Mouse (Mus musculus) intestine, embryonic 14.5 days (tissue): ENCODE data around the gene Piga. TPM values are rescaled to one million over a fixed set of nuclear protein-coding genes. Genes with fewer than 3 reads are reported as not detected.

Source experiments
- polyA plus RNA-seq: library from polyadenylated mRNA; unstranded; fragments of >200 nt; fragmentation: Nextera tagmentation; extraction: Ambion mirVana; gene quantifications from 2 replicates; pipeline ENCODE4 v1.2.1, GENCODE M21; 2014

Gene Piga
- polyA plus RNA-seq, 1 experiment from 2014 or later, result 20.4 TPM

Other genes starting within 250 kb of the Piga start
- gene Bmx, start 161.6 kb upstream of the Piga start, polyA plus RNA-seq, result 0.47 and 0.93 TPM in 2 replicates
- 3.8 and 4.5 TPM in 2 replicates for gene Pir, start 150.4 kb upstream of the Piga start, polyA plus RNA-seq
- gene Vegfd, start 46.4 kb upstream of the Piga start, polyA plus RNA-seq, result 0.98 and 1.7 TPM in 2 replicates
- 0.13 and 0.27 TPM in 2 replicates for gene Asb11, start 17.2 kb downstream of the Piga start, polyA plus RNA-seq
- not detected in 2 replicates for gene Asb9, start 86.5 kb downstream of the Piga start, polyA plus RNA-seq